ENCODE assay signal across 8 mouse cellular contexts in the genomic region with DNA sequence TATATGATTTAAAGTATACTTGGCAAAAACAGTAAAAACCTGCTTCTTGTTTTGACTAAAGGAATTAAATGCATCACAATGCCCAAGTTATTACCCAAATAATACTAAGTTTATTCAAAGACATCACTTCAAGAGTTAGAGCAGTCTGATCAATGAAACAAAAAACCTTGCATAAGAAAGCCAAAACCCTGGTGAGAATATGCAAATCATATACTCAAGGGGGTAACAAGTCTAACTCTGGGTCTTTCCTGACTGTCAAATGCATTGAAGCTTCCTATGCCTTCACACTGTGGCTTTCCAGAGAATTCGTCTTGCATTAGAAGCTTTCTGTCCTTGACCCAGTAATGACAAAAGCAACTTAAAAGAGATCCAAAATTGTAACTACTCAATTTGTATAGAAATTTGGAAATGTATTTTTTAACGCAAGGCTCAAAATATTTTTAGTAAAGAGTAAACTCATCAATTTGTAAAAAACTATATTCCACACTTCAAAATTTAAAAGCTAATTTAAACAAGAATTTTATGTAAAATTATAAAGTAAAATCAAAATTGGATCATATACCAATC. TPM values are rescaled to one million over a fixed set of nuclear protein-coding genes. Genes with fewer than 3 reads are reported as not detected.
A peak's percentile ranks its signal among the peaks of the same experiment; 100 is the strongest.
DNase-seq lines count a peak whose midpoint lies in the region; ATAC-seq and TF ChIP-seq lines count a peak whose summit lies in the region.

No protein-coding gene starts in this region.

- peak; percentile 75 for DNase-seq in lung, embryonic 14.5 days
- no peak for DNase-seq in lung, postnatal 10 days
- DNase-seq in embryo, embryonic 11 days: peak; percentile 54
- no peak for DNase-seq in layer of hippocampus, adult 8-10 months (ENCODE audit: low spot score in 2 of 2)
- no peak for DNase-seq in gastrocnemius, postnatal 25 days
- no peak for DNase-seq in layer of hippocampus, adult 18-20 months (ENCODE audit: low spot score in 2 of 2)

- WGBS in lung, embryonic 14.5 days: 21% methylated on average over 2 of the region's 2 CpGs
- WGBS in intestine, postnatal 0 days: 15% methylated on average over 2 of the region's 2 CpGs
- WGBS in neural tube, embryonic 14.5 days: 28% methylated on average over 2 of the region's 2 CpGs

- no peak for TF ChIP-seq CTCF in lung, embryonic 14.5 days (IDR thresholded peaks at IDR 0.05; ENCODE audit: low read depth)
- TF ChIP-seq CTCF in intestine, postnatal 0 days (IDR thresholded peaks at IDR 0.05; ENCODE audit: low read depth): no peak

- H3K27me3 ChIP-seq in lung, embryonic 14.5 days (ENCODE audit: insufficient read depth, low read length): no peaks in the 10 kb centered on the region
- no peaks in the 10 kb centered on the region for H3K27me3 ChIP-seq in intestine, postnatal 0 days (replicated peaks; ENCODE audit: control insufficient read depth, insufficient read depth, low read length)
- no peaks in the 10 kb centered on the region for H3K27me3 ChIP-seq in neural tube, embryonic 14.5 days (ENCODE audit: control insufficient read depth, insufficient read depth, low read length)

- ATAC-seq in lung, embryonic 14.5 days (ENCODE audit: insufficient read depth): no peak
- ATAC-seq in intestine, postnatal 0 days: no peak
- ATAC-seq in neural tube, embryonic 14.5 days (ENCODE audit: low read depth): no peak

- peaks cover 40% of the 10 kb centered on the region for H3K36me3 ChIP-seq in lung, embryonic 14.5 days (ENCODE audit: insufficient read depth)
- no peaks in the 10 kb centered on the region for H3K36me3 ChIP-seq in intestine, postnatal 0 days (ENCODE audit: control insufficient read depth, insufficient read depth)
- 0 out of 2 replicates have a peak, but pooled peaks cover 3% of the 10 kb centered on the region for H3K36me3 ChIP-seq in neural tube, embryonic 14.5 days (ENCODE audit: control insufficient read depth, insufficient read depth, low read length)

- no peaks in the 10 kb centered on the region for H3K9me3 ChIP-seq in lung, embryonic 14.5 days (ENCODE audit: low read depth, low read length)
- no peaks in the 10 kb centered on the region for H3K9me3 ChIP-seq in intestine, postnatal 0 days (ENCODE audit: control insufficient read depth)
- no peaks in the 10 kb centered on the region for H3K9me3 ChIP-seq in neural tube, embryonic 14.5 days (ENCODE audit: control insufficient read depth, low read length)

- peak overlapping the region; percentile 86 for H3K27ac ChIP-seq in lung, embryonic 14.5 days (ENCODE audit: low read depth)
- H3K27ac ChIP-seq in intestine, postnatal 0 days (ENCODE audit: low read depth, low read length): peak overlapping the region; percentile 23; the same call in 1 of the 2 replicates
- peak overlapping the region; percentile 52; the same call in 1 of the 2 replicates for H3K27ac ChIP-seq in neural tube, embryonic 14.5 days (ENCODE audit: low read depth, low read length)

- H3K4me2 ChIP-seq in lung, embryonic 14.5 days: peak overlapping the region; percentile 92
- H3K4me2 ChIP-seq in intestine, postnatal 0 days (replicated peaks; ENCODE audit: low read depth): peak overlapping the region; percentile 72
- peak overlapping the region; percentile 84 for H3K4me2 ChIP-seq in neural tube, embryonic 14.5 days (ENCODE audit: low read depth, low read length)

- peaks cover 19% of the 10 kb centered on the region for H3K4me1 ChIP-seq in lung, embryonic 14.5 days (ENCODE audit: insufficient read depth)
- H3K4me1 ChIP-seq in intestine, postnatal 0 days (replicated peaks; ENCODE audit: control insufficient read depth, insufficient read depth, low read length): peaks cover 7% of the 10 kb centered on the region
- H3K4me1 ChIP-seq in neural tube, embryonic 14.5 days (ENCODE audit: control insufficient read depth, insufficient read depth, low read length): peaks cover 31% of the 10 kb centered on the region

- peak overlapping the region; percentile 81 for H3K9ac ChIP-seq in lung, embryonic 14.5 days
- H3K9ac ChIP-seq in intestine, postnatal 0 days (ENCODE audit: low read depth, low read length): peak overlapping the region; percentile 62
- peak overlapping the region; percentile 52 for H3K9ac ChIP-seq in neural tube, embryonic 14.5 days (replicated peaks; ENCODE audit: low read depth, low read length)

- peak overlapping the region; percentile 45 for H3K4me3 ChIP-seq in lung, embryonic 14.5 days (ENCODE audit: low read depth, low read length)
- peak overlapping the region; percentile 44 for H3K4me3 ChIP-seq in intestine, postnatal 0 days (ENCODE audit: low read depth, low read length)
- peak overlapping the region; percentile 33 for H3K4me3 ChIP-seq in neural tube, embryonic 14.5 days (ENCODE audit: low read depth, low read length)

RNA-seq across cellular contexts. Expression of gene Chd2, which starts 2.4 kb away (rescaled TPM):
- polyA plus RNA-seq in lung, embryonic 14.5 days (2014; fragmentation: Nextera tagmentation; extraction: Ambion mirVana): 58.7 and 62.1 TPM in 2 replicates
- 19.3 and 25.4 TPM in 2 replicates for polyA plus RNA-seq in intestine, postnatal 0 days (2015; fragmentation: Nextera tagmentation; extraction: Ambion mirVana)
- polyA plus RNA-seq in neural tube, embryonic 14.5 days (2014; fragmentation: Nextera tagmentation; extraction: Ambion mirVana): 41.8 and 45.5 TPM in 2 replicates
- total RNA-seq in layer of hippocampus, adult 8-10 months (2022): 10 to 100 TPM; 42.5 to 70.6 (median 55.4) TPM
- 10 to 100 TPM; 30.2 to 38.4 TPM for total RNA-seq in gastrocnemius, postnatal 25 days (2021)
- 10 to 100 TPM; 50.7 to 55.7 TPM for total RNA-seq in layer of hippocampus, adult 18-20 months (2021)

Comparison
In these comparisons a context has a peak if more than half of its experiments do, and no peak if none do; other contexts are left out.
1. DNase-seq: peak in lung, embryonic 14.5 days (single experiment) and embryo, embryonic 11 days (single experiment); none in lung, postnatal 10 days (single experiment), layer of hippocampus, adult 8-10 months (0 of 2), gastrocnemius, postnatal 25 days (single experiment) and layer of hippocampus, adult 18-20 months (0 of 2).
2. H3K27ac ChIP-seq: peak in every context shown above with its lines; median percentile 86 in lung, embryonic 14.5 days; 52 in neural tube, embryonic 14.5 days; 23 in intestine, postnatal 0 days.
3. Peak in every context shown above with its lines, with median percentiles within 50 percentile points of each other: H3K4me2 ChIP-seq, H3K4me3 ChIP-seq and H3K9ac ChIP-seq.